Mouse (Mus musculus) frontal cortex, postnatal 36 days (tissue): ENCODE measurements around the gene 1700012A03Rik.

Experiments used
- DNase-seq, 2 experiments: peaks; one replicate each; pipeline ENCODE4 v3.0.0; 2022; ENCODE audit warnings: low spot score in 2 of 2

Gene 1700012A03Rik

DNA sequence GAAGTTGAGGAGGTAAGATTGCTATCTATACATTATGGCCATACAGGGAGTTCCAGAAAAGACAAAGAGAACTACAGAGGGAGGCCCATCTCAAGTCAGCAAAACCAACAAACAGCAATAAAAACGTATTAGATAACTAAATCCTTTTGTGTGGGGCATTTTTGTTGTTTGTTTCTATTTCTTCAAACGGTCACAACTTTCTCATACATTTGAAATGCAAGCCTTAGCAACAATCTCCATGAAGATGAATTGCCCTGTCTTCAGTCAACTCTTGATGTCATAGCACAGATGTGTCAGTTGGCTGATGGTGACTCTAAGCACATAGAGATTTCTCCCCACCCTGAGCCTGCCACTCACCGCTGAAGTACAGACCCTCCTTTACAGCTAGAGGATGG lies at the start of gene 1700012A03Rik:
1700012A03Rik (plus strand) TSS at position 296 of the 395 bp plus-strand sequence.
- DNase-seq: no peak

DNA sequence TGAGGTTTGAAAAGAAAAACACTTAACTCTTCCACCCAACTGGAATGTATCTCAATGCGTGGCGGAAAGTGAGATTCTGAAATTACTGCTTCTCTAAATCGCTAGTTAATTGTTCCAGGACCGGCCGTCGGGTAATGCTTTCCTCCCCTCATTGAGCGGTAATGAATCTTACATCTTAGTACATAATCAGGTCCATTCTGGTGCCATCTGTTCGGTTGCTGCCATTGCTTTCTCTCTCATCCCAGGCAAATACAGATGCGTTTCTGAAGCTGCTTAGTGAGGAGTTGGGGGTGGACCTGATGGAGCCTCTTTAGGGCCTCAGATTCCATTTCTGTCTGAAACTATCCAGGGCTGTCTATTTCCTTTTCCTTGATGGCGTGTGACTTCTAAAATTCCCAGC lies 45.8 kb upstream of the 1700012A03Rik start:
- DNase-seq: no peak

DNA sequence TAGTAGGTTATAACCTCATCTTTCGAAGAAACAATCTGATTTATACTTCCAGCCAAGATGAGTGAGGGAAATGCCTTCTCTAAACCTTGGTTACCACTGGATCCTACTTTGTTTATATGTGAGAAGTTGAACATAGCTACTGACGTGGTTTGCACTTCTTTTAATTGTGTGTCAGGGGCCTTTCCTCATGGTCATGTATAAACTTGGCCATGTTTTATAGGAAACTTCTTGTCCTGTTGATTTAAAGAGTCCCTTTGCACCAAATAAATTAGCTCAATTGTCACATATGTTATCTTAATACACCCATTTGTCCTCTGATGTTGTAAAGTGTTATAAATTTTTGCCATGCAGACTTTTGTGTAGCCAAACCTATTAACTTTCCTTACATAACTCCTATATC lies 44.1 kb upstream of the 1700012A03Rik start:
- DNase-seq: no peak

DNA sequence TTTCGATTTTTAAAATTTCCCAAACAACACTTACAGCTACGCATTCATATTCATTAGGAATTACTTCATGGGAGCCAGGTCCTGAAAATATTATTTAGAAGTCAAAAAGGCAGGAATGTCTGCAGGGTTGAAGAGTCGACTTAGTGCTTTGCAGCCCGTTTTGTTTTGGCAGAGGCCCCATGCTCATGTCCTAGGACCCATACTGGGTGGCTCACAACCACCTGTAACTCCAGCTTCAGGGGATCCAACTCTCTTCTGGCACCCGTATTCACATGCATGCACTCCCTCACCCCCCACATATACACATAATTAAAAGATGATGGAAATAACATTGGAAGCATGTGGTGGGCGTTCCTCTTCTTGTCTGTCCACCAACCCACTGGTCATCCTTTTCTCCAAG lies 43.7 kb upstream of the 1700012A03Rik start:
- DNase-seq: no peak

DNA sequence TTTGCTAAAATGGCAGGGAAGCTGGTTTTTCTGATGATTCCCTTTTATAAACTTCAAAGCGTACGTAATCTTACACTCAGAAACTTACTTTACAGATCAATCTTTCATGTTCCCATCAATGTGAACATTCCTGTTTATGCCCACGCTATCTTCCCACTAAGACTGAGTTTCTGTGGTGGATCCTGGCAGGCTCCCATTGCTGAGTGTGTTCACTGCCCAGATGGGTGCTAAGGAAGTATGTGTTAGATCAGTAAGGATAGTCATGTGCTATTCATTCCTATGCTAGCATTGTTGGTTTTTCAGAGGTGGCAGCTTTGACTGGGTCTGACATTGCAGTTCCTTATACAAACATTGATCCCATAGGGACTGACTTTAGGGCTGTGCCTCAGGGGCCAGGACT lies 42.7 kb upstream of the 1700012A03Rik start:
- DNase-seq: peak; percentile 25 to 47

DNA sequence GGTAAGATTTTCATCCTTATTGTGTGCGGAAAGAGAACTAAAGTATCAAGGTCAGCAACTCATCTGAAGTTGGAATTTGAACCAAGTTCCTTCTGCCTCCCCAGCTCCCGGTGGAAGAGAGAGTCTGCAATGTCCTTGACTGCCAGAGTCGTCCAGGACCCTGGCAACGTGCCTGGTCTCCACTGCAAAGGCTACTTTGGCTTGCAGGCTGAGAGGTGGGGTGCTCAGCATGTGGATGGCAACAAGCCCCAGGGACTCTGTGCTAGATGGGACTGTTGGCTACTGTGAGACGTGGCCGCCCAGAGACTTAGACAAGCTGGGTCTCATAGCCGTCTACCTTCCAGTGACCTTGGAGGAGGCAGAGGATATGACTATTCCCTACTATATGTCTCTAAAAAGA lies 33.2 kb upstream of the 1700012A03Rik start:
- no peak for DNase-seq

DNA sequence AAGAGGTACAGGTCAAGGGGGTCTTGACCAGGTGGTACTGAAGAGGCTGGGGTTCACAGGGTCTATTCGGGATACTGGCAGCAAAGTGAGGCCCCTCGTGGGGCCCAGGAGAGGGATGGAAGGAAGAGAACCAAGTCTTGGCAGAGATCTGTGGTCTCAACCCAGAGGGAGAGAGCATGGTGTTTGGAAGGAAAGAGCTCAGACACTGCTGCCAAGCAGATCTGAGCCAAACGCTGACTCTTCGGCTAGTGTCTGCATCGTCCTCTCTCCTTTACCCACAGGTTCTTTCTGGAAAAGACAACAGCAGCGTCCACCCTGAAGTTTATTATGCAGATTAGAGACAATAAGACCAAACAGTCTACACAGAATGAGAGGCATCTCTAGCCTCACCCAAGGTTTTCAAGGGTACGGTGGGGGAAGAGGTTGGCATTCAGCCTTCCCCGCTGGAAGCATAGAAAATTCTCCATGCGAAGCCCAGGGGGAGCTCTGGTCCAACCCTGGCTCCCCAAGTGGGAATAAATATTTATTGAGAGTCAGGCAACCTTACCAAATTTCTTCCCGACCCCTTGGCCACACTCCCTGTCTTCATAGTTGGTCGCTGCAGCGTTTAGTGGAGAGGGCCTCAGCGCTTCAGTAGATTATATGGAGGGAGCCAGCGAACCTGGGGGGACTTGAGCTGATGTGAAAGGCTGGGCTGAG lies 32.5 kb upstream of the 1700012A03Rik start:
- peak in 1 of 2 experiments; percentile 5 for DNase-seq

DNA sequence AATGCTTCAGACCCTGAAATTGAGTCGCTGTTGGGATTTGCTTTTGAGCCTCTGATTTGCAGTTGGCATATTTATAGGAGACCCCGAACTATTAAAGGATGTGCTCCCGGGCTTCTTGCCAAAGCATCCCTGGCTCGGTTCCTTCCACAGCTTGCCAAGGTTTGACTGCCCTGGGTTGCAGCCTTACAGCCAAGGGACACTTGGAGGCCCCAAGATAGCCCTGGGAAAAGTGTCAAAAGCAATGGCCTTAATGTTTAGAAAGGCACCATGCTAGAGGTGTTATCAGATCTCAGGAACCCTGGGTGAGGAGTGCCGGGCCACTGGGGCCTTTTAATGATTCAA lies 32.0 kb upstream of the 1700012A03Rik start:
- peak; percentile 18 to 25 for DNase-seq

DNA sequence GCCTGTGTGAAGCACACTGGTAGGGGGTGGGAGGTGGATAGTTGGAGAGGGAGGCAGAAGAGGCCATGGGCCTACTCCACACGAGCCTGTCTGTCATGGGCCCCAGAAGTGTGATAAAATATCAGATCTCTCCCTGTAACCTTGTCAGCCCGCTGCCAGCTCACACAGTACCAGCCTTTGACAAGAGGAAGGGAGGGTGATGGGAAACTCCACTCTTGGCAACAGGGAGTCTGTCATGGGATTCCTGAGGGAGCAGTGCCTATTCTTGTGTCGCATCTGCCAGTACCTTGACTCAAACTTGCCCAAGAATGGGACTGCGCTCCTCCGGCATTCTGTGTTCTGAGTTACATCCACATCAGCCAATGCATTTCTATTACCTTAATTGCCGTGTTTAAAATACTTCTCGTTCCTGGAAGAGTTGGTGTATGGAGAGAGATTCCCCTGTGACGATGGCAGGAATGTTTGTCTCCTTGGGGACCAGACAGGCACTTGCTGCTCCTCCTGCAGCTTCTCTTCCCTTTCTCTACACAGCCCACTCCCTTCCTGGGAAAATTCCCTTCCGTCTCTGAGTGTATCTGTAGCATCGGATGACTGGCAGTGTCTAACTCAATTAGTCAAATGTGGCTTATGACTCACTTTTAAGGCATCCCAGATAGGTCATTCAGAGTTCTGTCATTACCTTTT lies 28.1 kb upstream of the 1700012A03Rik start:
- DNase-seq: no peak

DNA sequence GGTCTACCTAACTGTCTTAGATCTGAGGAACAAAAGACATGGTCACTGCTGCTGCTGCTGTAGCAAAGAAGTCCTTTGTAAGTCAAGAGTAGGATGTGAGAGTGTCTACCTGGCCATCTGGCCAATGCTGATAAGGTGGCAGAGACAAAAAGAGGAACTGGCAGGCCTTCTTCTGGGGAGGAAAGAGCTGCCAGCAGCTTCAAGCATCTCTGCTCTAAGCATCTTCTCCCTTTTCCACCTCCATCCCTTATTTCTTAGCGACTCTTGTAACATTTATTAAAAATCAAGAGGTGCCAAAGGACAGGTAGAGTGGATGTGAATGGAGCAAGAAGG lies 27.5 kb upstream of the 1700012A03Rik start:
- DNase-seq: no peak

DNA sequence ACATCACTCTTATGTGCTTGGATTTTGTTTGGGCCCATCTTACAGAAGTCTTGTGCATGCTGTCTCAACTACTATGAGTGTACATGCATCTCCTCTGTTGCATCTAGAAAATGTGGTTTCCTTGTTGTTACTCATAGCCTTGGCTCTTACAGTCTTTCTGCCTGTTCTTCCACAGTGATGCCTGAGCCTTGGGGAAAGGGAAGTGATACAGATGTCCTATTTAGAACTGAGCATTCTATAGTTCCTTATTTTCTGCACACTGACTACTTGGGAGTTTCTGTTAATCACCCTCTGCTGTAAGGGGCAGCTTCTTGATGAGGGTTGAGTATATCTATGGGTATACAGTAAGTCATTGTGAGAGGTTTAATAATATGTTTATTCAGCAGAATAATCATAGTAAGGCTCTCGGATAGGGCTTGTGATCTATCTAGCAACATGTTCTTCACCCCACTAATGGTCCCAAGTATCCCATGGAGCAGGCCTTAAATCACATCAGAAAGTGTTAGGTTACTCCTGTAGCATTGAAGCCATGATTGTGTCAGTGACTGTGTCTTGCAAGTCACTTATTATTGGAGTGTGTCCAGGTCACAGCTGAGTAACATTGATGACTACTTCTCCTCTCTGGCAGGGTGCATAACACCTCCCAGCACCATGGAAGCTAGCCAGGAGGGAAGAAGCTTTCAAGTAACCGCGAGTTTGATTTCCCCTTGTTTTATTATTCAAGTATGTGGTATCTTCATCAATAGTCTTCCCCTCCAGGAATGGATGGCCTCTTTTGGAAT lies 21.6 kb upstream of the 1700012A03Rik start:
- DNase-seq: no peak

DNA sequence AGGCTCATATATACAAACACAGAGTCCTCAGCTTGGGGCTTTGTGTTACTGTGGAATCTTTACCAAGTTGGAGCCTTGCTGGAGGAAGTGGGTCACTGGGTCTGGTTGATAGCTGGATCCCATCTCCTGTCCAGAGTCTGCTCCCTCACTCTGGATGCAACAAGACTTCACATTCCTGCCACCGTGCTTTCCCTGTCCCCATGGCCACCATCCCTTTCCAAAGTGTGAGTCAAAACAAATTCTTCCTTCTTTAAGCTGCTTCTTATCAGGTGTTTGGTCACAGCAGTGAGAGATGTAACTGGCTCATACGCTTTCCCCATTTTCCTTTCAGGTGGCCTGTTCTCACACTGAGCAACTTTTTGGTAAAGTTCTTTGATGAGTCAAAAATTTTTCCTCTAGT lies 15.8 kb upstream of the 1700012A03Rik start:
- DNase-seq: no peak

DNA sequence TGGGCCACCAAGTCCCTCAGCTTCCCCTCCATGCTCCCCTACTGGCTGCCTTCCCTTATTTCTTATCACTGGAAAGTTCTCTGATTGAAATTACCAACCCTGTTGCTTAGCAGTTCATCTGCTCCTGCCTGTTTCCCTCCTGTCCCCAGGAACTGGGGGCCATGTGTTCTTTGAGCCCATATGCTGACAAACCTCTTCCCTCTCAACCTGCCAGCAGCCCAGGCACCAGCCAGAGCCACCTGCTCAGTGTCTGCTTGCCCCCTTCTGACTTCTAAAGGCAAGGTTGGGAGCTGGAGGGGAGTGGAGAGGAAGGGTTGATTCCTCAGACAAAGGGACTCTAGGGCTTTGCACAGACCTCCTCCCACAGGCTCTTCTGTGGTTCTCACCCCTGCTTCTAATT lies 4.7 kb upstream of the 1700012A03Rik start:
- no peak for DNase-seq

DNA sequence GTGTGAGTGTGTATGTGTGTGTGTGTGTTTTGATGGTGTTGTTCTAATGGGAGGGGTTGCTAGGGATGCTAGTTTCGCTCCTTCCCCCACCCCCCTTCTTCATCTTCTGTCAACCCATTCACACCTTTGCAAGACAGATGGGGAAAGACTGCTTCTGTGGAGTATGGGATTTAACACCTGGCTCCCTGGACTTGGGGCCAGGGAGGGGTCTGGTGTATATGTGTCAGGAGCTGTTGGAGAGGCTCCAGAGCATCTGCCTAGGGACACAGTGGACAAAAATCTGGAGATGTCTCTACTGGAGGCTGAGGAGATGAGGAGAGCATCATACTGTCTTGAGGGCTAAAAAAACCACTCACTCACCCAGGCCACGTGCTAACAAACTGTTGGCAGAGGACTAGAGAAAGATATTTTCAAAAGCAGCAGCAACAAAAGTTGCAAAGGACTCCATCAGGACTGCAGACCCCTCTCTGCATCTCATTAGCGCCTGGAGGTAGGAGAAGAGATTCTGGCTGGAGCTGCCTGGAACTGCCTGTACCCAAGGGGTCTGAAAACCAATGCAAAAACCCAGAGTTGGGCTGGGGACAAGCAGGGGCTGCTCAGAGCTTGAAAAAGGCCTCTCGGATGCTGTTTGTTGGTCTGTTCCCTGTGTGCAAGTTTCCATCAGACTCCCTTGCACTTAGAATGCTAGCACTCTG lies 643 bp upstream of the 1700012A03Rik start:
- DNase-seq: no peak

DNA sequence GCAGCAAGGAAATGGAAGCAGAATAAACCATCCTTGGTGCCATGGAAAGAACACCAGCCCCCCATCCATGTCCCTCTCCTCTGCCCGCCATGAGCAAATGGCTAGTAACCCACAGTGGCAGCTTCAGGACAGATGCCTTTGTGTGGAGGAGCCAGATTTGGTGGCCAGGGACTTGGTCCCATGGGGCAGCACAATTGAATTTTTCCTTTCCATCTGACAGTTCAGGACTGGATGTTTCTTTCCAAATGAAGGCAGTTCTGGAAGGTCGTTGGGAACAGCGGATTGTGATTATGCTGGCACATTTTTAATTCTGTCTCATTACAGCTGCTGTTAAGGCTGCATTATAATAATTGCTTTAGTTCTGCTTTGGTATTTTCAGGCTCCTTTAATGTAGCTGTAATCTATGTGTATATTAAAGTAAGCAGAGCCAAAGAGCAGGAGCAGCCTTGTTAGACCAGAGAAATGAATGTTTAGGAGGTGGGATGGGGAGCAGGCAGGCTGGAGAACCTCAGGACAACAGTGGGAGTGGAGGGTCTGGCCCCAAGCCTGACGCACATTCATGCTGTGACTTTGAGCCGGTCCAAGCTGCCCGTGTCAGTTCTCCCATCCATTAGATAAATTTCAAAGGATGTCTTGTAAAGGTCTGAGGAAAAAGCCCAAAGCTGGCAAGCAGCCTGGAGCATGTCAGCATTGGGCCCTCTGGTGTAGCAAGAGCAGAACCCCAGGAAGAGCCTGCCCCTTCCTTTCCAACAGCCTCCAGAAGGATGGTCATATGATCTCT lies 2.3 kb downstream of the 1700012A03Rik start:
- DNase-seq: no peak

DNA sequence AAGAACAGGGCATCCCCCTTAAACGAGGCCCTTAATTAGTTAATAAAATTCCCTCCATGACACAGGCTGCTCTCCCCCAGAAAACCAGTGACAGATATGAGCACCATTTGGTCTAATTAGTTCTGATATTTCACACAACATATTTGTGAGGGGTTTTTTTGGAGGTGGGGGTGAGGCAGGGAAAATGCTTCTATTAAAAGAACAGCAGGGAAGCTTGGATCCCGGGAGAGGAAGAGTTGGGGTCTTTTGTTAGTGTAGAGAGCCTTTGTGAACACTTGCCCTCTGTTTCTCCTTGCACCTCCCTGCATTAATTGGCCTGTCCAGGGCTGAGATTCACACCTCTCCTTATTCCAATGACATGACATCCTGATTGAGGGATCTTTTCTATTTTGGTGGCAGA lies 6.5 kb downstream of the 1700012A03Rik start:
- no peak for DNase-seq

DNA sequence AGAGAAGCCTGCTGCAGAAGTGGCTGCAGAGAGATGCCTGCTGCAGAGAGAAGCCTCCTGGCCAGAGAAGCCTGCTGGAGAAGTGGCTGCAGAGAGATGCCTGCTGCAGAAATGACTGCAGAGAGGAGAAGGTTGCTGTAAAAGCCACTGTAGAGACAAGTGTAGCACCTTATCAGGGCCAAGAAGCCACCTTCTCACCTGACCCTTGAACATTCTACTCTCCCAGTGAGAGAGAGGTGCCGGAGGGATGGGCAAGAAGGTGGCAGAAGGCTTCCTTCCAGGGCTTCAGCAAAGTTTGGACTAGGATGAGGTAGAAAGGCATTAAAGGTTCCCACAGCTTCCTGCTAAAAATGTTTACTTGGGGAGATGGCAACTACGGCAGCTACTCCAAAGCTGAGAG lies 8.5 kb downstream of the 1700012A03Rik start:
- DNase-seq: no peak

DNA sequence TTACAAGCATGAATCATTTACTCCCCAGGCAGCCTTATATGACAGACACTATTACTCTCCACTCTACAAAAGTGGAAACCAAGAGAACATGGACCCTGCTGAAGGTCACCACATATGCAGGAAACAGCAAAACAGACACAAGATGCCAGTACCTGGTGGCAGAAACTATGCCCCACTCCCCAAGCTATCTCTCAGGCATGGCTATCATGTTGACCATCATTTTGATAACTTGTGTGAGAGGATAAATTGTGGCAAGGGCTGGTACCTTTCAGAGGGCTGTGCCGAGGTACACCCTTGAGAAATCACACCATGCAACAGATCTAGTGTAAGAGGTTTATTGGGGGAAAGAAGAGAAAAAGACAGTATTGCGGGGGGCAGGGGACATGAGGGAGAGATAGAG lies 10.6 kb downstream of the 1700012A03Rik start:
- no peak for DNase-seq

DNA sequence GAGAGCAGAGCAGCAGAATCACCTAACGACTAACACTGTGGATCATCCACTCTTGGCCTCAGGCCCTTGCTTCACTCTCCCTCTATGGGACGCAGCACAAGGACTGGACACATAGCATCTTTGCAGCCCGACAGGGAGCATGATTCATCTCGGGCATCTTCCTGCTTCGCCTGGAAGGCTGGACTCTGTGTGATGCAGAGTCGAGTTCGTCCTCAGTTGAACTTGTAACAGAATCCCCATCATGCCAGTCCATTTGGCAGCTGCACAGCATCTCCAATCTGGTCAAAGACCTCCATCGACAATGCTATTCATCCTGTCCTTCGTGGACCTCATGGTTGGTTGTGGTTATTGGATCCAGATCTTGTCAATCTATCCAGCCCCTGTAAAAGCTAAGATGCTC lies 11.2 kb downstream of the 1700012A03Rik start:
- DNase-seq: no peak

DNA sequence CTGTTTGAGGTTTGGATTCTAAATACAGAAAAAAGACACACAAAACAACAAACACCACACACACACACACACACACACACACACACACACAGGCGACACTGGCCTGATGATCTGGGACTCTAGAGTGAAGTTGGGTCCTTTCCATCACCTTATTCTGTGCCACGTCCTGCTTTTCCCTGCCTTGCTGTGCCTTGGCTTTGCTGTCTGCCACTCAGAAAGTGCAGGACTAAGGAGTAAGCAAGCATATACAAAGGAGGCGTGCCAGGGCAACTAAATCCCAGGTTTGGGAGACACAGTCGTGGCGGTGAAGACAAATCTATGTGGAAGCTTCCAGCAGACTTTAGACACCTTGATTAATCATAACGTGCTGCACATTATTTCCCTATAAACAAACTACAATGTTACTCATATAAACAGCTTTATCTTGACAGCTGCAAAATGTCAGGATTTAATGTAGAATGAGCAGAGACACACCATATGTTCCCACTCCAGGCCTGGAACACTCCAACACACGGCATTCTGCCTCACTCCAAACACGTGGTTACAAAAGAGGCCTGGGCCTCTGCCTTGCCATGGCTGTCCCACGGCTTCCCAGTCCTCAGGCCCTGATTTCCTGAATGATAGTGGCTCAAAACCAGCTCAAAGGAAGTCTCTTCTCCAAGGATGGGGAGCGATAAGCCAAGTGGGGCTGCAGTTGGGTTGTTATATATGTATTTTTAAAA lies 15.9 kb downstream of the 1700012A03Rik start:
- DNase-seq: no peak

DNA sequence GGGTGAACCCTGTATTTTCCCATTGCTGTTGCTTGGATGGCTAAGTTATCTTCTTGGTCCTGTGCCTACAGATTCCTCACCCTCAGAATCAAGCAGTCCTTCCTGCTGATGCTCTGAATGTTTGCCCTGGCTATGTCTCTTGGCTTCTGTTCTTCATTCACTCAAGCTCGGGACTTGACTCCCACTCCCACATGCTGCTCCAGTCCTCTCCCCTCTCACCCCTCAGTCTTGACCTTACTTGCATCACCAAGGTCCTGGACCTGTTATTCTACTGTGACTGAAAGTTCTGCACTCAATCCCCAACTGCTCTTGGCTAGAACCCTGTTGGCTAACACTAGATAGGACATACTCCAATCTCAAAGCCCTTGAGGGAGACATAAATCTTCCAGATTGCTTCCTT lies 22.1 kb downstream of the 1700012A03Rik start:
- DNase-seq: no peak
